Mouse (Mus musculus): ENCODE results near the gene Naa20. TPM values are rescaled to one million over a fixed set of nuclear protein-coding genes. Genes with fewer than 3 reads are reported as not detected.

Gene Naa20
- total RNA-seq, 2 experiments from 2014 or later, result 89.1 to 93.7 TPM

GRCm38 (mm10) chr2:145944286-145944685 is 42.4 kb downstream of the Naa20 start:
- no peak for DNase-seq
- intact Hi-C loops (cut with DNase I), result no loop called here

GRCm38 (mm10) chr2:145948402-145948954 is 46.6 kb downstream of the Naa20 start:
- no peak for DNase-seq
- intact Hi-C loops (cut with DNase I), result no loop called here

- DNase-seq, result no peak
- intact Hi-C loops (cut with DNase I), result no loop called here
These were observed 47.7 kb downstream of the Naa20 start for GRCm38 (mm10) chr2:145949475-145950068.

- DNase-seq, result no peak
- intact Hi-C loops (cut with DNase I), result no loop called here
These were observed 48.3 kb downstream of the Naa20 start for GRCm38 (mm10) chr2:145950239-145950638.

- no peak for DNase-seq
- intact Hi-C loops (cut with DNase I), result no loop called here
These were observed 50.8 kb downstream of the Naa20 start for GRCm38 (mm10) chr2:145952726-145953125.

- intact Hi-C loops (cut with DNase I), result no loop called here
- no peak for DNase-seq
These were observed 53.9 kb downstream of the Naa20 start for GRCm38 (mm10) chr2:145955844-145956243.

- no peak for DNase-seq
- intact Hi-C loops (cut with DNase I), result no loop called here
These were observed 54.4 kb downstream of the Naa20 start for GRCm38 (mm10) chr2:145956318-145956717.

GRCm38 (mm10) chr2:145957450-145957849 is 55.6 kb downstream of the Naa20 start:
- no peak for DNase-seq
- intact Hi-C loops (cut with DNase I), result loop anchor here (1.0 kb wide), 1 partner anchor 458 kb away; no protein-coding TSS in a partner anchor

GRCm38 (mm10) chr2:145958097-145958496 is 56.2 kb downstream of the Naa20 start:
- intact Hi-C loops (cut with DNase I), result no loop called here
- DNase-seq, result no peak

GRCm38 (mm10) chr2:145958551-145958950 is 56.7 kb downstream of the Naa20 start:
- intact Hi-C loops (cut with DNase I), result no loop called here
- DNase-seq, result no peak

- DNase-seq, result no peak
- intact Hi-C loops (cut with DNase I), result no loop called here
These were observed 60.0 kb downstream of the Naa20 start for GRCm38 (mm10) chr2:145961861-145962260.

Small RNA genes lying within 50 kb of the gene (microRNA-seq; reads per million reads assigned to microRNA genes)
- gene Gm25026 (ENCODE audit: borderline number of aligned reads in 2 of 2), result 0 reads per million in 2 experiments

Other genes with a start within 250 kb of the Naa20 start
- 10 to 100 TPM; 20.6 to 27.9 TPM for gene Rin2, start 226.9 kb upstream of the Naa20 start, total RNA-seq (2021)
- 1 to 10 TPM; 1.1 to 2.7 TPM for gene Cfap61, start 32.7 kb downstream of the Naa20 start, total RNA-seq (2021)
- 10 to 100 TPM; 16.7 to 21.8 TPM for gene Crnkl1, start 32.9 kb downstream of the Naa20 start, total RNA-seq (2021)